Mouse (Mus musculus) kidney, adult 2 months (tissue): ENCODE measurements around the gene Tgm2. TPM values are rescaled to one million over a fixed set of nuclear protein-coding genes. Genes with fewer than 3 reads are reported as not detected.

ENCODE experiments used
- DNase-seq: peaks from one replicate; pipeline ENCODE4 v3.0.0; 2021
- H3K27ac ChIP-seq: fragments of 200-500 bp; 2 replicates; pipeline ENCODE4 v1.5.1; 2012; ENCODE audit warnings: low read depth, low read length, control low read depth, inconsistent platforms; ENCODE audit not compliant: insufficient read depth
- H3K27me3 ChIP-seq: fragments of 200-500 bp; replicated peaks from 2 replicates; pipeline ENCODE4 v1.6.1; 2012; ENCODE audit warnings: mild to moderate bottlenecking, moderate library complexity, low read length, inconsistent platforms; ENCODE audit not compliant: control insufficient read depth, insufficient read depth
- H3K36me3 ChIP-seq: fragments of 200-500 bp; 2 replicates; pipeline ENCODE4 v1.6.1; 2012; ENCODE audit warnings: mild to moderate bottlenecking, moderate library complexity, low read length, inconsistent platforms; ENCODE audit not compliant: control insufficient read depth, insufficient read depth
- H3K4me1 ChIP-seq: fragments of 200-500 bp; 2 replicates; pipeline ENCODE4 v1.6.1; 2011; ENCODE audit warnings: low read length; ENCODE audit not compliant: control insufficient read depth, insufficient read depth
- H3K4me3 ChIP-seq: fragments of 200-500 bp; 2 replicates; pipeline ENCODE4 v1.5.1; 2011; ENCODE audit warnings: mild to moderate bottlenecking, low read depth, low read length, control low read depth; ENCODE audit not compliant: insufficient read depth
- CTCF ChIP-seq: fragments of 200-500 bp; conservative IDR thresholded peaks from 2 replicates; pipeline ENCODE4 v1.5.1; 2011; ENCODE audit warnings: low read depth, mild to moderate bottlenecking, control low read depth, low read length, moderate library complexity, mixed read lengths; ENCODE audit not compliant: insufficient read depth, insufficient read length
- POLR2A ChIP-seq: fragments of 200-500 bp; IDR thresholded peaks from one replicate; pipeline ENCODE4 v1.6.1; 2011; ENCODE audit warnings: low read depth, low read length, control low read depth
- WGBS: fragments of 180-500 bp; shearing (Covaris S2); methylation state at CpG from one replicate; pipeline ENCODE4 v1.1.7; 2018; 5-methylcytosine and 5-hydroxymethylcytosine counted together
- polyA plus RNA-seq: library from polyadenylated mRNA; depleted of rRNA; stranded (reverse); fragments of >200 nt; gene quantifications from 2 replicates; pipeline ENCODE4 v1.2.3, GENCODE M21; 2012

Gene Tgm2
- polyA plus RNA-seq, 1 experiment, result 221 TPM

GRCm38 (mm10) chr2:158099537-158099936 is 46.7 kb downstream of the Tgm2 start:
- Histone ChIP-seq H3K36me3 (no peaks in the 10 kb centered on the region), H3K4me3 (no peak overlapping the region), H3K27me3 (no peaks in the 10 kb centered on the region), H3K27ac (no peak overlapping the region), H3K4me1 (no peaks in the 10 kb centered on the region; the same call in 1 of the 2 replicates)
- 82% methylated on average over 3 of the region's 3 CpGs for WGBS
- no peak for DNase-seq
- TF ChIP-seq POLR2A, result no peak
- no peak for TF ChIP-seq CTCF

DNA sequence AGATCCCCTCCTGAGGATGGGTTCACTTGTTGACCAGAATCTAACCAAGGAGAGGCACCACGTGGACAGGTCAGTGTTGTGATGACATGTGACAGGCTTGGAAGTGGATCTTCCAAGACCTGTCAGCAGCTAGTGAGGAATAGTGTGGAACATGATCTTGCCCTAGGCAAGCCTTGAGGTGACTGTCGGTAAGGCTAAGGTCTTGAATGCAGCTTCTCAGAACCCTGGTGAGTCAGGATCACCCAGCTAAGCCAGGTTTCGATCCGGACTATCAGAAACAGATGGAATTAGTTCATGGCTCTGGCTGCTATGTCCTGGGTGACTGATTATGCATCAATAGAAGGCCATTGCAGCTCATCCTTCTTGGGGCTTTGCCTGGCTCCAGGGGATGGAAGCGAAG is 47.5 kb downstream of the Tgm2 start:
- no peak overlapping the region for H3K4me3 ChIP-seq
- H3K27ac ChIP-seq, result no peak overlapping the region
- 93% methylated on average over 5 of the region's 5 CpGs for WGBS
- TF ChIP-seq CTCF (no peak), POLR2A (no peak)
- no peaks in the 10 kb centered on the region for H3K36me3 ChIP-seq
- no peak for DNase-seq
- H3K4me1 ChIP-seq, result no peaks in the 10 kb centered on the region
- H3K27me3 ChIP-seq, result no peaks in the 10 kb centered on the region

GRCm38 (mm10) chr2:158097071-158097470 is 49.2 kb downstream of the Tgm2 start:
- 88% methylated on average over 5 of the region's 5 CpGs for WGBS
- H3K27ac ChIP-seq, result no peak overlapping the region
- TF ChIP-seq POLR2A (no peak), CTCF (no peak)

DNA sequence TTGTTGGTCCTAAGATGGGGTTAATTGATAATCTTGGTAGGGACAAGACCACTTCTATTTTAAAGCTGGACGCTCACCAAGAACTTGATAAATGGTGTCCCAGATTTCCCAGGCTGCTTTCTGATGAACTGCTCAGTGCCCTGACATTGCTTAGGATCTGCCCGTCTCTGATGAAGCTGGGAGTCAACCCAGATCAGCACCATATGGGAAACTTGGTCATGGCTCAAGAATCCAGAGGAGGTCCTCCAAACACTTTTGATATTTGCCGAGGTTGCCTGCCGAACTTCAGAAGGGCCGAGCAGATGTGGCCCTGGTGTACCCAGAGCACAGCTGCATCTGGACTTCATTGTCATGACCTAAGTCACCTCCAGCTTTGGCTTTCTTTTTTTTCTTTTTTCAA is 51.4 kb downstream of the Tgm2 start:
- Histone ChIP-seq H3K36me3 (no peaks in the 10 kb centered on the region), H3K27me3 (no peaks in the 10 kb centered on the region), H3K4me1 (no peaks in the 10 kb centered on the region), H3K4me3 (no peak overlapping the region), H3K27ac (no peak overlapping the region)
- TF ChIP-seq POLR2A (no peak), CTCF (no peak)
- no peak for DNase-seq
- WGBS, result 72% methylated on average over 5 of the region's 5 CpGs

More at GRCm38 (mm10) chr2:158097071-158097470, 49.2 kb downstream of the Tgm2 start:
- H3K36me3 ChIP-seq, result no peaks in the 10 kb centered on the region
- H3K4me1 ChIP-seq, result no peaks in the 10 kb centered on the region
- no peaks in the 10 kb centered on the region for H3K27me3 ChIP-seq
- H3K4me3 ChIP-seq, result no peak overlapping the region
- DNase-seq, result no peak

DNA sequence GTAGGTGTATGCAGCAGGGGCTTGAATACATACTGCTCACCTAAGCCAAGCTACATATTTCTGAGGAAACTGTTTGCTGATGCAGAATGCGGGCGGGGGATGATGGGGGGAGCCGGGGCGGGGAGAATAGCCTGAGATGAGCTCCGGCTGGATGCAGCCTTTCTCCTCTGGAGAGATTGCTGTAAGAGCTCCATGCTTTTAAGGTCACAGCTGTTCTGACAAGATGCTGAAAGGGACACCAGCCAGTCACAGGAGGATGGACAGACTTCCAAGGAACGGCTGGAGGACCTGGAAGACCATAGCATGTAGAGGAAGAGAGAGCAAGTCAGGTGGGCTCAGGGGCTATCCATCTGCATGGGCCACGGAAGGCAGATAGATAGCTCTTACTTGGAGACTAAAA is 51.9 kb downstream of the Tgm2 start:
- TF ChIP-seq CTCF, result no peak
- no peak for TF ChIP-seq POLR2A
- H3K27ac ChIP-seq, result no peak overlapping the region

GRCm38 (mm10) chr2:158093345-158093744 is 52.9 kb downstream of the Tgm2 start:
- DNase-seq, result peak; percentile 32
- 47% methylated on average over 5 of the region's 5 CpGs for WGBS
- Histone ChIP-seq H3K27ac (0 out of 2 replicates have a peak overlapping the region, but pooled peaks have one; percentile 14), H3K27me3 (no peaks in the 10 kb centered on the region), H3K36me3 (no peaks in the 10 kb centered on the region), H3K4me3 (no peak overlapping the region), H3K4me1 (no peaks in the 10 kb centered on the region)
- TF ChIP-seq CTCF (no peak), POLR2A (no peak)

More for the DNA sequence above, 51.9 kb downstream of the Tgm2 start:
- Histone ChIP-seq H3K4me1 (no peaks in the 10 kb centered on the region), H3K27me3 (no peaks in the 10 kb centered on the region), H3K4me3 (no peak overlapping the region), H3K36me3 (no peaks in the 10 kb centered on the region)
- WGBS, result 67% methylated on average over 7 of the region's 7 CpGs
- DNase-seq, result no peak

DNA sequence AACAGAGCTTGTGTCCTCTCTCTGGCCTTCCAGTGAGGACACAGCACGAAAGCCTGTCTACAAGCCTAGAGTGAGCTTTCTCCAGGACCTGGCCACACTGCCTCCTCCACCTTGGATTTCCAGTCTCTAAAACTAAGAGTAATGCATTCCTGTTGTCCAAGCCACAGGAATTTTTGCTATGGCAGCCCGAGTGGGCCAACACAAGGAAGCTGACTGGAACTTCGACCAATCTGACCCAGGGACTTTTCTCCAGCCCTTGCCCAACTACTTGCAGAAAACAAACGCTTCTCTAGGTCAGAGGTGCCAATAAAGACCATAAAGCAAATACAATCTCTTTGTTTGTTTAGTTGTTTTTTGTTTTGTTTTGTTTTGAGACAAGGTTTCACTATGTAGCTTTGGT is 56.1 kb downstream of the Tgm2 start:
- no peak overlapping the region for H3K4me3 ChIP-seq
- TF ChIP-seq POLR2A (no peak), CTCF (no peak)
- WGBS, result 78% methylated on average over 4 of the region's 4 CpGs

GRCm38 (mm10) chr2:158084486-158084885 is 61.8 kb downstream of the Tgm2 start:
- DNase-seq, result no peak
- H3K27me3 ChIP-seq, result no peaks in the 10 kb centered on the region
- H3K27ac ChIP-seq, result no peak overlapping the region
- TF ChIP-seq CTCF (no peak), POLR2A (no peak)
- no peaks in the 10 kb centered on the region for H3K36me3 ChIP-seq
- peaks cover 7% of the 10 kb centered on the region for H3K4me1 ChIP-seq
- WGBS, result 82% methylated on average over 8 of the region's 8 CpGs
- no peak overlapping the region for H3K4me3 ChIP-seq

More for the DNA sequence above, 56.1 kb downstream of the Tgm2 start:
- Histone ChIP-seq H3K36me3 (no peaks in the 10 kb centered on the region), H3K27ac (no peak overlapping the region), H3K4me1 (no peaks in the 10 kb centered on the region), H3K27me3 (no peaks in the 10 kb centered on the region)
- no peak for DNase-seq
